Mouse (Mus musculus): ENCODE results near the gene Spry1. TPM values are rescaled to one million over a fixed set of nuclear protein-coding genes. Genes with fewer than 3 reads are reported as not detected.
"Not testable (repeated sequence)": the region's sequence is repeated elsewhere in the genome, so short reads cannot be mapped to it uniquely, and the experiment has no call there.

Gene Spry1
- total RNA-seq (2015): 0.50 and 1.2 TPM in 2 replicates
- 0.16 TPM in 1 of 2 replicates, not detected in the other for total RNA-seq (2017)

GRCm38 (mm10) chr3:37639690-37640089 lies at the start of gene Spry1:
Spry1 (plus strand) TSS chr3:37639947.
- ATAC-seq (ENCODE audit: poor library complexity, severe bottlenecking): peak; percentile 96

- no peak for ATAC-seq (ENCODE audit: poor library complexity, severe bottlenecking)
These were observed 44.0 kb upstream of the Spry1 start for GRCm38 (mm10) chr3:37595721-37596120.

- no peak for ATAC-seq (ENCODE audit: poor library complexity, severe bottlenecking)
These were observed 43.2 kb upstream of the Spry1 start for GRCm38 (mm10) chr3:37596519-37596918.

GRCm38 (mm10) chr3:37597200-37597599 lies 42.5 kb upstream of the Spry1 start:
- no peak for ATAC-seq (ENCODE audit: poor library complexity, severe bottlenecking)

- not testable (repeated sequence) for ATAC-seq (ENCODE audit: poor library complexity, severe bottlenecking)
These were observed 40.1 kb upstream of the Spry1 start for GRCm38 (mm10) chr3:37599641-37600040.

GRCm38 (mm10) chr3:37602356-37602755 lies 37.4 kb upstream of the Spry1 start:
- ATAC-seq (ENCODE audit: poor library complexity, severe bottlenecking): no peak

GRCm38 (mm10) chr3:37602890-37603289 lies 36.9 kb upstream of the Spry1 start:
- ATAC-seq (ENCODE audit: poor library complexity, severe bottlenecking): no peak

- peak; percentile 58 for ATAC-seq (ENCODE audit: poor library complexity, severe bottlenecking)
These were observed 36.2 kb upstream of the Spry1 start for GRCm38 (mm10) chr3:37603541-37603940.

- ATAC-seq (ENCODE audit: poor library complexity, severe bottlenecking): no peak
These were observed 34.5 kb upstream of the Spry1 start for GRCm38 (mm10) chr3:37604976-37605875.

GRCm38 (mm10) chr3:37605876-37606238 lies 33.9 kb upstream of the Spry1 start:
- ATAC-seq (ENCODE audit: poor library complexity, severe bottlenecking): peak; percentile 10; the same call in 1 of the 2 replicates

GRCm38 (mm10) chr3:37608926-37609325 lies 30.8 kb upstream of the Spry1 start:
- no peak for ATAC-seq (ENCODE audit: poor library complexity, severe bottlenecking)

- no peak for ATAC-seq (ENCODE audit: poor library complexity, severe bottlenecking)
These were observed 29.1 kb upstream of the Spry1 start for GRCm38 (mm10) chr3:37610670-37611069.

- ATAC-seq (ENCODE audit: poor library complexity, severe bottlenecking): no peak
These were observed 26.0 kb upstream of the Spry1 start for GRCm38 (mm10) chr3:37613722-37614121.

- no peak for ATAC-seq (ENCODE audit: poor library complexity, severe bottlenecking)
These were observed 24.7 kb upstream of the Spry1 start for GRCm38 (mm10) chr3:37614878-37615650.

- peak; percentile 88 for ATAC-seq (ENCODE audit: poor library complexity, severe bottlenecking)
These were observed 22.9 kb upstream of the Spry1 start for GRCm38 (mm10) chr3:37616586-37617547.

- ATAC-seq (ENCODE audit: poor library complexity, severe bottlenecking): no peak
These were observed 7.5 kb upstream of the Spry1 start for GRCm38 (mm10) chr3:37632246-37632645.

- ATAC-seq (ENCODE audit: poor library complexity, severe bottlenecking): no peak
These were observed 7.0 kb upstream of the Spry1 start for GRCm38 (mm10) chr3:37632751-37633150.

GRCm38 (mm10) chr3:37634648-37635047 lies 5.1 kb upstream of the Spry1 start:
- ATAC-seq (ENCODE audit: poor library complexity, severe bottlenecking): peak; percentile 60; the same call in 1 of the 2 replicates

- no peak for ATAC-seq (ENCODE audit: poor library complexity, severe bottlenecking)
These were observed 2.8 kb upstream of the Spry1 start for GRCm38 (mm10) chr3:37636921-37637320.

GRCm38 (mm10) chr3:37640162-37640721 lies 495 bp downstream of the Spry1 start:
- peak; percentile 13; the same call in 1 of the 2 replicates for ATAC-seq (ENCODE audit: poor library complexity, severe bottlenecking)
